Comparison of ENCODE assay signal across 8 mouse cellular contexts in the genomic region with DNA sequence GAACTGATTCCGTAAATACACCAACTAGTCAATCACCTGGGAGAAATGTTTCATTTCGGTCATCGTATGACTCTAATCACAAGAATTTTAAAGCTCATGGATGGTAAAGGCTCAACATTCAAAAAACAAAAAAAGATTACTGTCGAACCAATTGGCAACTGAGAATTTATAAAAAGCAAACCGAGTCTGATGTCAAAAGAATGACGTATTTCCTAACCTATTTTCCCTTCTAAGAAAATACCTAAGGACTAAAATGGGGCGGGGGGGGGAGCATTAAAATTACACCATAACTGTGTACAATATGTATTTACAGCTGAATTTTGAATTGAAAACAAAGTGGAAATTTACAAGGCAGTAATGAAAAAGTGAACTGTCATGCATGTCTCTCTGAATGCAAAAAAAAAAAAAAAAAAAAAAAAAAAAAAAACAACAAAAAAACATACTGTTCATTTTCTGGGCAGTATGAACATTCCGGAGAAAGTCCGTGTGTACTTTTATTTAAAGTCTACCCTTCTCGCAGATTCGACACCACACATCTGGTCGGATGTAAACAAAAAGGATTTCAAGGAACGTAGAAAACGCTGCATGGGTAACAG. TPM values are rescaled to one million over a fixed set of nuclear protein-coding genes. Genes with fewer than 3 reads are reported as not detected.
A peak's percentile ranks its signal among the peaks of the same experiment; 100 is the strongest.
DNase-seq lines count a peak whose midpoint lies in the region; ATAC-seq and TF ChIP-seq lines count a peak whose summit lies in the region.

No protein-coding gene starts in this region.

- peak overlapping the region; percentile 98 for H3K27ac ChIP-seq in spleen, adult 2 months (ENCODE audit: insufficient read depth, low read length)
- peak overlapping the region; percentile 92 for H3K27ac ChIP-seq in limb, embryonic 13.5 days
- peak overlapping the region; percentile 97 for H3K27ac ChIP-seq in stomach, embryonic 16.5 days (ENCODE audit: low read length)

- H3K9ac ChIP-seq in limb, embryonic 13.5 days = peak overlapping the region; percentile 84
- peak overlapping the region; percentile 89 for H3K9ac ChIP-seq in stomach, embryonic 16.5 days (ENCODE audit: low read length)

- peak overlapping the region; percentile 96 for H3K4me3 ChIP-seq in spleen, adult 2 months (ENCODE audit: extremely low read depth, insufficient read depth, insufficient read length)
- peak overlapping the region; percentile 81 for H3K4me3 ChIP-seq in limb, embryonic 13.5 days
- H3K4me3 ChIP-seq in stomach, embryonic 16.5 days (replicated peaks; ENCODE audit: low read length) = peak overlapping the region; percentile 91

- H3K4me2 ChIP-seq in limb, embryonic 13.5 days (replicated peaks) = peak overlapping the region; percentile 59
- H3K4me2 ChIP-seq in stomach, embryonic 16.5 days (ENCODE audit: low read depth, low read length) = peak overlapping the region; percentile 57

- H3K36me3 ChIP-seq in spleen, adult 2 months (ENCODE audit: control insufficient read depth, insufficient read depth, low read length) = peaks cover 12% of the 10 kb centered on the region
- H3K36me3 ChIP-seq in limb, embryonic 13.5 days = peaks cover 22% of the 10 kb centered on the region
- H3K36me3 ChIP-seq in stomach, embryonic 16.5 days (ENCODE audit: control insufficient read depth, insufficient read depth, low read length) = peaks cover 13% of the 10 kb centered on the region

- no peak for ATAC-seq in CD4-positive, CD25-positive, alpha-beta regulatory T cell, adult 4 months
- ATAC-seq in limb, embryonic 13.5 days (ENCODE audit: low FRiP score, low read depth) = no peak
- no peak for ATAC-seq in stomach, embryonic 16.5 days (ENCODE audit: insufficient read depth, low FRiP score)
- ATAC-seq in frontal cortex, adult (ENCODE audit: low TSS enrichment) = no peak

- TF ChIP-seq POLR2A in spleen, adult 2 months (IDR thresholded peaks at IDR 0.05; ENCODE audit: low read depth, low read length) = no peak

- peak; percentile 56 for DNase-seq in CD4-positive, CD25-positive, alpha-beta regulatory T cell, adult 2 months (ENCODE audit: low read depth, low spot score)
- DNase-seq in spleen, adult 2 months (ENCODE audit: low read depth in 1 of 2, low spot score in 2 of 2) = no peak
- no peak for DNase-seq in spleen, adult 12 weeks (ENCODE audit: low spot score)
- no peak for DNase-seq in embryo, embryonic 10 days (ENCODE audit: low spot score)

- TF ChIP-seq CTCF in spleen, adult 2 months (IDR thresholded peaks at IDR 0.05; ENCODE audit: extremely low read depth, insufficient read depth, insufficient read length, insufficient replicate concordance) = no peak

- 19% methylated on average over 14 of the region's 14 CpGs for WGBS in spleen, adult 2 months
- WGBS in limb, embryonic 13.5 days = 24% methylated on average over 14 of the region's 14 CpGs
- 21% methylated on average over 14 of the region's 14 CpGs for WGBS in stomach, embryonic 16.5 days

- no peaks in the 10 kb centered on the region for H3K9me3 ChIP-seq in limb, embryonic 13.5 days
- H3K9me3 ChIP-seq in stomach, embryonic 16.5 days (replicated peaks; ENCODE audit: control insufficient read depth, low read length) = no peaks in the 10 kb centered on the region

- H3K4me1 ChIP-seq in spleen, adult 2 months (ENCODE audit: control insufficient read depth, insufficient read depth, insufficient read length) = no peaks in the 10 kb centered on the region
- H3K4me1 ChIP-seq in limb, embryonic 13.5 days = peaks cover 6% of the 10 kb centered on the region
- H3K4me1 ChIP-seq in stomach, embryonic 16.5 days (ENCODE audit: control insufficient read depth, insufficient read depth, low read length) = peaks cover 8% of the 10 kb centered on the region; the same call in 1 of the 2 replicates

- H3K27me3 ChIP-seq in spleen, adult 2 months (ENCODE audit: control insufficient read depth, insufficient read depth, low read length) = no peaks in the 10 kb centered on the region
- no peaks in the 10 kb centered on the region for H3K27me3 ChIP-seq in limb, embryonic 13.5 days
- no peaks in the 10 kb centered on the region for H3K27me3 ChIP-seq in stomach, embryonic 16.5 days (ENCODE audit: control insufficient read depth, insufficient read depth, low read length)

RNA-seq across cellular contexts. Expression of a gene that starts 0.6 kb away (rescaled TPM):
- polyA plus RNA-seq in CD4-positive, CD25-positive, alpha-beta regulatory T cell, adult 4 months (2017; shearing (Covaris generic)) = 10 to 100 TPM; 33.3 to 34.5 TPM
- polyA plus RNA-seq in spleen, adult 2 months (2012; rRNA removed) = 6.1 and 6.3 TPM in 2 replicates
- polyA plus RNA-seq in limb, embryonic 13.5 days (2015; fragmentation: Nextera tagmentation; extraction: Ambion mirVana) = 33.3 and 35.6 TPM in 2 replicates
- 38.7 and 39.3 TPM in 2 replicates for polyA plus RNA-seq in stomach, embryonic 16.5 days (2015; fragmentation: Nextera tagmentation; extraction: Ambion mirVana)

RNA-seq across cellular contexts. Expression of a gene that starts 15.6 kb away (rescaled TPM):
- polyA plus RNA-seq in CD4-positive, CD25-positive, alpha-beta regulatory T cell, adult 4 months (2017; shearing (Covaris generic)) = 1 to 10 TPM; 2.4 to 8.0 TPM
- 5.9 and 6.8 TPM in 2 replicates for polyA plus RNA-seq in spleen, adult 2 months (2012; rRNA removed)
- polyA plus RNA-seq in limb, embryonic 13.5 days (2015; fragmentation: Nextera tagmentation; extraction: Ambion mirVana) = 8.2 and 10.2 TPM in 2 replicates
- polyA plus RNA-seq in stomach, embryonic 16.5 days (2015; fragmentation: Nextera tagmentation; extraction: Ambion mirVana) = 11.7 and 12.5 TPM in 2 replicates

RNA-seq across cellular contexts. Expression of a gene that starts 31.2 kb away (rescaled TPM):
- 10 to 100 TPM; 46.6 to 74.0 TPM for polyA plus RNA-seq in CD4-positive, CD25-positive, alpha-beta regulatory T cell, adult 4 months (2017; shearing (Covaris generic))
- 17.4 and 17.9 TPM in 2 replicates for polyA plus RNA-seq in spleen, adult 2 months (2012; rRNA removed)
- polyA plus RNA-seq in limb, embryonic 13.5 days (2015; fragmentation: Nextera tagmentation; extraction: Ambion mirVana) = 254 and 264 TPM in 2 replicates
- polyA plus RNA-seq in stomach, embryonic 16.5 days (2015; fragmentation: Nextera tagmentation; extraction: Ambion mirVana) = 232 and 251 TPM in 2 replicates
